20 mouse cellular contexts compared by ENCODE assay signal in genomic region chr17:51414304-51414703, GRCm38 (mm10).
DNase-seq lines count a peak whose midpoint lies in the region; TF ChIP-seq lines count a peak whose summit lies in the region.
"Had no signal": no experiment of that assay in that cellular context is flagged by ENCODE, and none has a peak within 500 bp of the region (broad histone marks: within the 10 kb centered on the region; RNA-seq: fewer than 3 reads in every experiment).

No protein-coding gene starts in this region.

- no peaks in the 10 kb centered on the region for H3K27me3 ChIP-seq in C2C12 (ENCODE audit: control insufficient read depth, insufficient read depth, insufficient read length)
- H3K27me3 ChIP-seq: embryonic facial prominence, embryonic 12.5 days; forebrain, embryonic 12.5 days; hindbrain, embryonic 12.5 days had no signal

- no peak for TF ChIP-seq CTCF in C2C12 (IDR thresholded peaks at IDR 0.05; ENCODE audit: control insufficient read depth, insufficient read depth, insufficient read length)

- H3K36me3 ChIP-seq in C2C12 (ENCODE audit: control insufficient read depth, insufficient read depth), result no peaks in the 10 kb centered on the region
- H3K36me3 ChIP-seq: embryonic facial prominence, embryonic 12.5 days; forebrain, embryonic 12.5 days; heart, embryonic 10.5 days; hindbrain, embryonic 12.5 days had no signal

- H3K4me3 ChIP-seq in C2C12 (ENCODE audit: insufficient read depth, poor library complexity, severe bottlenecking), result no peak overlapping the region
- H3K4me3 ChIP-seq: embryonic facial prominence, embryonic 12.5 days; forebrain, embryonic 12.5 days; heart, embryonic 10.5 days; hindbrain, embryonic 12.5 days had no signal

- H3K79me2 ChIP-seq in C2C12 (ENCODE audit: control insufficient read depth, insufficient read depth), result no peaks in the 10 kb centered on the region

- H3ac ChIP-seq in C2C12 (ENCODE audit: control insufficient read depth, insufficient read length, low read depth), result no peak overlapping the region

- peak; percentile 15 for DNase-seq in heart, adult 11 months
- no peak for DNase-seq in heart, adult 9 months (ENCODE audit: low spot score in 2 of 2)
- peak; percentile 21 for DNase-seq in brain, adult 2 months (ENCODE audit: low read depth, low spot score)
- DNase-seq in ovary, postnatal 36 days (ENCODE audit: low spot score), result no peak
- no peak for DNase-seq in left cerebral cortex, adult 9 months (ENCODE audit: low spot score in 2 of 2)
- no peak for DNase-seq in gastrocnemius, postnatal 25 days
- DNase-seq: adrenal gland, postnatal 14 days; B cell, adult 2 months; cerebellum, adult 11 months; cerebellum, adult 8-10 months; cerebellum, postnatal 25 days; gastrocnemius, postnatal 10 days; heart, postnatal 10 days; heart, postnatal 4 days; kidney, adult 11 months had no signal

- H3K79me3 ChIP-seq in C2C12 (ENCODE audit: low read depth), result no peaks in the 10 kb centered on the region

TF ChIP-seq in C2C12, 6 proteins besides CTCF, POLR2A, EP300 and RAD21:
- TF ChIP-seq MYOD1 (IDR thresholded peaks at IDR 0.05; ENCODE audit: control insufficient read depth, insufficient read length, low read depth) (no peak), CEBPB (IDR thresholded peaks at IDR 0.05; ENCODE audit: low read depth) (no peak), FOSL1 (IDR thresholded peaks at IDR 0.05; ENCODE audit: insufficient read depth, low read length, poor library complexity, severe bottlenecking) (peak; percentile 69)

Comparison
In these comparisons a context has a peak if more than half of its experiments do, and no peak if none do; other contexts are left out.
1. DNase-seq: peak in heart, adult 11 months (single experiment) and brain, adult 2 months (single experiment); none in heart, adult 9 months (0 of 2), ovary, postnatal 36 days (single experiment), left cerebral cortex, adult 9 months (0 of 2) and gastrocnemius, postnatal 25 days (single experiment).